Mouse (Mus musculus) embryonic fibroblast, embryonic 13.5 days (primary cell): Measurements from ENCODE around the gene Prokr1. TPM values are rescaled to one million over a fixed set of nuclear protein-coding genes. Genes with fewer than 3 reads are reported as not detected.
"Not testable (repeated sequence)": the region's sequence is repeated elsewhere in the genome, so short reads cannot be mapped to it uniquely, and the experiment has no call there.

Experiments used
- H3K27ac ChIP-seq: 2 replicates; pipeline ENCODE4 v1.5.1; 2012; ENCODE audit warnings: low read length, control low read depth, inconsistent platforms; ENCODE audit not compliant: insufficient read depth
- H3K4me1 ChIP-seq: 2 replicates; pipeline ENCODE4 v1.6.1; 2011; ENCODE audit warnings: low read length; ENCODE audit not compliant: control insufficient read depth, insufficient read depth
- H3K4me3 ChIP-seq: 2 replicates; pipeline ENCODE4 v1.5.1; 2011; ENCODE audit warnings: mild to moderate bottlenecking, control low read depth, low read length; ENCODE audit not compliant: insufficient read depth
- CTCF ChIP-seq: IDR thresholded peaks from 2 replicates; pipeline ENCODE4 v1.5.1; 2011; ENCODE audit warnings: mild to moderate bottlenecking, control low read depth, low read length, moderate library complexity, borderline replicate concordance; ENCODE audit not compliant: insufficient read depth
- POLR2A ChIP-seq: IDR thresholded peaks from 2 replicates; pipeline ENCODE4 v1.6.1; 2011; ENCODE audit warnings: low read depth, mild to moderate bottlenecking, control low read depth, low read length, moderate library complexity
- polyA plus RNA-seq: library from polyadenylated mRNA; stranded (reverse); fragments of >200 nt; gene quantifications from 2 replicates; pipeline ENCODE4 v1.2.4, GENCODE M21; 2011; ENCODE audit warnings: low read depth; ENCODE audit not compliant: missing spikeins, insufficient read length

Gene Prokr1
- polyA plus RNA-seq, 1 experiment, result 3.3 TPM

DNA sequence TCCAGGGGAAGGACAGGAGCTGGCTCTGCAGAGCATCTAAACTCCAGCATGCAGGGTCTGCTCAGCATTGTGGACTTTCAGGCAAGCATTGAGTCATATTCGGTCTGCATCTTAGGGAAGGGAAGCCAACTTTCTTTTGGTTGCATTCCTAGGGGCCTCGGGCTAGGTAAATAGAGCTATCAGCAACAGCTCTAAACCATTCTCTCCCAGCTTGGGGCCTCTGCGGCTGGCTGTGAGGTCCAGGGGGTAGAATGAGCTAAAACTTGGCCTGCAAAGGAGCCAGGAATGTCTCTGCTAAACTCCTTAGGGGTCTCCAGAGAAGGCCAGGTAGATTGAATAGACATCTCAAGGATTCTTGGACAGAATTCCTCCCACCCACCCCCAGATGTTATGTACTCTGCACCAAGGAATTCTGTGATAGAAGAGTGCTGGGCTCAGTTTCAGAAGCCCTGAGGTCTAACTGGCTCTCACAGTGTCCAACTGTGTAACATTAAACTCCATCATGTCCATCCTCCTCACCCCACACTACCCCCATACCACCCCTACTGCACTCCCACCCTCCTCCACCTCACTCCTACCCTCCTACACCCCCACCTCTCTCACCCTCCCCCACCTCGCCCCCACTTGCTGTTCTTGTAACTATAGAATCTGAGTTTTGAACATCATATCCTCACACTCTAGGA lies 13.8 kb downstream of the Prokr1 start:
- Histone ChIP-seq H3K4me1 (no peaks in the 10 kb centered on the region), H3K4me3 (no peak overlapping the region), H3K27ac (no peak overlapping the region)
- no peak for TF ChIP-seq POLR2A
- no peak for TF ChIP-seq CTCF

DNA sequence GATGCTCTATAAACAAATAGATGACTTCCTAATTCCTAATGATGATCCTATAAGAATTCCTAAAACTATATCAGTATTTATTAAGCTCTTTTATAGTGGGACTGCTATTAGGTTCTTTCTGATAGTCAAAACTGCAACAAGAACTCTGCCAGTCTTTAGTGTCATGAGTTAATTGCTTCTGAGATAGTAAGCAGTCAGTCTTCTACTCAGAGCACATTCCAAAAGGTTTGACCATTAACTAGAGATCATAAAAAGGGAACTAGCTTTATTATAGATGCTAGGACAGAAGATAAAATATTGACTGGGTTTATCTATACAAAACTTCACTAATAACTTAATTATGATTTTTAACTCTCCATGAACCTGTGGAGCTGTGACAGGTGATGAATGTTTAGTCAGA lies 18.7 kb downstream of the Prokr1 start:
- not testable (repeated sequence) for H3K4me3 ChIP-seq, H3K27ac ChIP-seq

GRCm38 (mm10) chr6:87567686-87568593 lies 22.6 kb downstream of the Prokr1 start:
- H3K4me3 ChIP-seq, result no peak overlapping the region
- H3K4me1 ChIP-seq, result no peaks in the 10 kb centered on the region
- TF ChIP-seq CTCF, result no peak
- no peak for TF ChIP-seq POLR2A
- no peak overlapping the region for H3K27ac ChIP-seq

More for the DNA sequence above, 18.7 kb downstream of the Prokr1 start:
- H3K4me1 ChIP-seq, result not testable (repeated sequence)

DNA sequence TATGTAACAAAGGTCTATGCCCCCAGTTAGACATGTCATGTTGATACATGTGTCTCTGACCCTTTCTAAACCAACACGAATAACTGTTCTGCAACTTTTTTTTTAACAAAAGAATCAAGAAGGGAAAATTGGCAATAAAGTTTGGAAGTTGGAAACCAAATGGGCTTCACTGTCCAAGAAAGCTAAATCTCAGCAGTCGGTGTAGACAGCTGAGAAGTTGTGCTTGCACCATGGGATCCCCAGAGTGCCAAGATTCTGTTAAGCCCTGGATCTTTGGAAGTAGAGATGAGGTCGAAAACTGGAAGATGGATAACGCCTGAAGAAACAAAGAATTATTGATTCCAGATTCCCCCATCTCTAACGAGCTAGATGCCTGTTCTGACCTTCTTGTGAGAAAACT lies 25.4 kb downstream of the Prokr1 start:
- Histone ChIP-seq H3K27ac (no peak overlapping the region; the same call in 1 of the 2 replicates), H3K4me3 (no peak overlapping the region), H3K4me1 (no peaks in the 10 kb centered on the region)
- TF ChIP-seq POLR2A (no peak), CTCF (no peak)

DNA sequence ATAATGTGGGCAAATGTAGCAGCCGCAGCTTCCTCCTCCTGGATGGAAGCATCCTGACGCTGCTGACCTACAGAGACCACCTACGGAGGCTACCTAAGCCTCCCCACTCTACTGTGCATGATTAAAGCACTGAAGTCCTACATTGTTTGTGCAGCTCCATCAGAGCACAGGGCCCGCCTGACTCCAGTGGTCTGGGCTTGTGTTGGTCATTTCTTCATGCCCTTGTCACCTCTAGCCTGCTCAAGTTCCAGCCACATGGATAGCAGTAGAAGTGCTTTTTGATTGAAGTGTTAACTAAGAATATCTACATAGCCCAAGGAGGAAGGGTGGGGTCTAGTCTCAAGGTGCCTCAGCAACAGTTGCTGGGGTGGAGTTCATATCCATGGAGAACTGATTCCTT lies 26.2 kb downstream of the Prokr1 start:
- no peak overlapping the region for H3K4me3 ChIP-seq
- no peak for TF ChIP-seq CTCF
- no peak for TF ChIP-seq POLR2A
- H3K4me1 ChIP-seq, result no peaks in the 10 kb centered on the region
- H3K27ac ChIP-seq, result no peak overlapping the region

DNA sequence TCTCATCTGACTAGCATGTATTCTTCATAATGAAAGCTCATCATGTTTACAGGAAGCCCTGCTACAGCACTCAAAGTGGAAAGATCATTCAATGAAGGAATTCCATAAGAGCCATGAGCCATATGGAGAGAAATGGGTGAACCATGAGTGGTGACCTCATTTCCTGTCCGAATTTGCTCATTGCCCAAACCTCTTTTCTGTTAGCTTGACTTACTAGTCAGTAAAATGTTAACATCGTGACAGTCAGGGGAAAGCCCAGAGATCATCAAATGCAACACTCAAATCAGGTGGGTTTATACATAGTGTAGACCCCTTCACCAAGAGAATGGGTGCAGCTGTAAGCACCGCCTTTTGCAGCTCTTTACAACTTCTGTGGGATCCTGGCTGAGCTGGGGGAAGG lies 36.8 kb downstream of the Prokr1 start:
- TF ChIP-seq POLR2A, result no peak
- TF ChIP-seq CTCF, result no peak
- H3K27ac ChIP-seq, result no peak overlapping the region

DNA sequence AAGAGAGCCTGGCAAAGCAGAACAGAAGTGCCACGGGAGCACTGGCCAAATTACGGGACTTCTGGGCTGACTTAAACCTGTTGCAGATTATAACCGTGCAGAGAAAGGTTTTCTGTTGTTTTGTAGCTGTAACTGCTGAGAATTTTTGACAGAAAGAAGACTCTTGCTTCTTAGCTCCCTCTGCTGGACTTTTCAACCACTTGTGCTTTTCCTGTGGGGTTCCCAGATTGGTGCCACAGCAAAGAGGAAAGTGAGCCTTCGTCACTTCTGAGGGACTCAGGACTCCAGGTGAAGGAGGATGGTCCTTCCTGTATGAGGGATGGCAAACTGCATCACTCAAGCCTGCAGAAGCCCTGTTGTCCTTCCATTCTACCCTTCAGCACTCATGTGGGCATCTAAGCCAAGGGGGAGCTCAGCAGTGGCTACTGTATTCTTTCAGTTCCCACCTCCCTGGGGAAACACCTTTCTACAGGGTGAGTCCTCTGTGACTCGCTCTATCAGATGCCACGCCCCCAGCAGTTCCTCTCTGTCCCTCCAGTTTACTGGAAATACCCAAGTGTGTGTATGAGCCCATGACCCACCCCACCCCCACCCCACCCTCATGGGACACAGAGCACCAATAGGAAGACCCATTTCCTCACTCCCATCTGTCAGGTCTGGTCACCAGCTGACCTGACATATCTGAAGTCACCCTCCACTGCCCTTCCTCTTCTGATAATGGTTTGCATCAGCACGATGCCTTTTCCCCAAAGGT lies 38.3 kb downstream of the Prokr1 start:
- peaks cover 8% of the 10 kb centered on the region; the same call in 1 of the 2 replicates for H3K4me1 ChIP-seq
- no peak overlapping the region for H3K4me3 ChIP-seq
- no peak for TF ChIP-seq CTCF
- no peak overlapping the region for H3K27ac ChIP-seq

More for the DNA sequence above, 36.8 kb downstream of the Prokr1 start:
- Histone ChIP-seq H3K4me3 (no peak overlapping the region), H3K4me1 (peaks cover 8% of the 10 kb centered on the region; the same call in 1 of the 2 replicates)

DNA sequence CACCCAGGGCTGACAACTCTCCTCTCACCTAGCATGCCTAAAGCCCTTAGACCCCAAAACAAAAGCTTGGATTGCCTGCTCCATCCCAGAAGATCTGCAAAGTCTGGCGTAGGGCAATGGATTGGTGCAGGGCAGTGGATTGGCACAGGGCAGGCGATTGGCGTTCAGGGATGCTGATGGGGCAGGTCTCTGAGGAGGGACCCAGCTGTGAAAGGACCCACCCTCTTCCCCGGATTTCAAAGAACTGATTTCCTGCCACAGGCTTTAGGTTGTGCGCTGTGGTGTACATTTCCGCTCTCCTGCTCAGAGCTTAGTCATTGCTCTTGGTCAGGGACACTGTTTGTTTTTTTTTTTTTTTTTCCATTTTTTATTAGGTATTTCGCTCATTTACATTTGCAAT lies 42.7 kb downstream of the Prokr1 start:
- H3K4me1 ChIP-seq, result no peaks in the 10 kb centered on the region
- no peak overlapping the region for H3K4me3 ChIP-seq
- no peak for TF ChIP-seq CTCF
- no peak for TF ChIP-seq POLR2A
- H3K27ac ChIP-seq, result no peak overlapping the region

DNA sequence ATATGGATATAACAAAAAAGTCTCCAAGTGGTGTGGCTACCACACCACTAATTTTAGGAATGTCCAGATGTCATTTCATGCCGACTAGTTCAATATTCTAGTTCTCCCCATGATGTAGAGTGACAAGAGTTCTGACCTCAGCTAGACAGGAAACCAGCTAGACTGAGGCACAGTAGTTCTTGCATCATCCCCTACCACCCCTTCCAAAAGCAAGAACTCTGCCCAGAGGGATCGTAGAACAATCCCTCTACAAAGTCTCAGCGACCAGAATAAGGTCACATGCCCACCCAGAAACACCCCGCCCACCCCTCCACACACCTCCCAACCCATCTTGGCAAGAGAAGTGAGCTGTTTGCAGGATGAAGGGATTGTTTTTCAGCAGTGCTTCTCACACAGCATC lies 43.1 kb downstream of the Prokr1 start:
- Histone ChIP-seq H3K4me3 (no peak overlapping the region), H3K27ac (no peak overlapping the region), H3K4me1 (no peaks in the 10 kb centered on the region)
- no peak for TF ChIP-seq CTCF
